Mouse (Mus musculus): ENCODE results near the gene Rnf113a1.

DNA sequence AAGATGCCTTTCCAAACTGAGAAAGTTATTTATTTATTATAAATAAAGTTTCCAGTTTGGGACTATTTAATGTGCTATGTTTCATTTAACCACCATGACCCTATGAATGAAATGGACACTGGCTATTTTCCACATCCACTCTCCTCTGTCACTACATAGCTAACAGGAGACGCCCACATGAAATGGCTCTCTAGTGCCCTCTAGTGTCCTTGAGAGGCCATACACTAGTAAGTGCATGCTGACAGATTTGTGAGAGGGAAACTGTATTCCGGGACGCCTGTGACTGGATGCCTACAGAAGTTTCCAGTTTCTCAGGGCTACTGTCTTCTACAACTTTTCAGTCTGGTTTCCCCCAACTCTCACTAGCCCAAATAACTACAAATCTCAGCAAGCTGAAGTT is 24.0 kb upstream of the Rnf113a1 start:
- TF ChIP-seq CTCF (IDR thresholded peaks at IDR 0.05; ENCODE audit: control insufficient read depth, insufficient read depth, insufficient read length), result no peak
- no peak for TF ChIP-seq MAX (IDR thresholded peaks at IDR 0.05)
- TF ChIP-seq MYOD1 (IDR thresholded peaks at IDR 0.05; ENCODE audit: control insufficient read depth, insufficient read length, low read depth), result no peak
- no peak for TF ChIP-seq FOSL1 (IDR thresholded peaks at IDR 0.05; ENCODE audit: insufficient read depth, low read length, poor library complexity, severe bottlenecking)
